ENCODE assay signal across 15 mouse cellular contexts in the genomic region with DNA sequence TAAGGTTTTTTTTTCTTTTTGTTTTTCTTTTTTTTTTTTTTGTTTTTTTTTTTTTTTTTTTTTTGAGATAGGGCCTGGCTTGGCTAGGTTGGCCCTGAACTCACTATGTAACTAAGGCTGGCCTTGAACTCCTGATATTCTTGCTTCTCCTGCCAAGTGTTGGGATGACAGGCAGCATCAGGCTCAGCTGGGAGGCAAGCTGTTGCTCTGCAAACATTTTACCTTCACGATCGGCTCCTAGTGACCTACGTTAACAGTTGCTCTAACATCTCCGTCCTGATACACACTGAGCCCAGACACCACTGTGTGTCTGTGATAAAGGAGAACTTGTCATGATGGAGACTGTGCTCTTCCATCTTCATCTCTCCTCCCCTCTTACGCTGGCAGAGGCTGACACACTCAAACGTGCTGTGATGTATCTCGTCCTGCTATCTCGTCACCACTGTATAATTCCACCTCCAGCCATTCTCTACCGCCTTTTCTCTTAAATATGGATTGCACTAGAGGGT. TPM values are rescaled to one million over a fixed set of nuclear protein-coding genes. Genes with fewer than 3 reads are reported as not detected.
DNase-seq lines count a peak whose midpoint lies in the region; ATAC-seq and TF ChIP-seq lines count a peak whose summit lies in the region.
"Had no signal": no experiment of that assay in that cellular context is flagged by ENCODE, and none has a peak within 500 bp of the region (broad histone marks: within the 10 kb centered on the region; RNA-seq: fewer than 3 reads in every experiment).

No protein-coding gene starts in this region.

- DNase-seq in adrenal gland, adult 2 months = peak; percentile 55
- DNase-seq in adrenal gland, adult 18-20 months (ENCODE audit: low spot score in 2 of 2) = no peak
- peak; percentile 21 for DNase-seq in adrenal gland, postnatal 10 days
- no peak for DNase-seq in forebrain, postnatal 0 days
- DNase-seq in forebrain, embryonic 14.5 days (ENCODE audit: low spot score) = no peak
- no peak for DNase-seq in urinary bladder, postnatal 4 days (ENCODE audit: low spot score in 2 of 2)
- DNase-seq: thymus, adult 2 months had no signal

- TF ChIP-seq CTCF in forebrain, postnatal 0 days (IDR thresholded peaks at IDR 0.05; ENCODE audit: low read depth) = no peak

- WGBS in liver, embryonic 16.5 days (ENCODE audit: insufficient replicate concordance) = 23% methylated on average over 9 of the region's 9 CpGs
- 90% methylated on average over 9 of the region's 9 CpGs for WGBS in forebrain, postnatal 0 days
- WGBS in forebrain, embryonic 14.5 days = 95% methylated on average over 9 of the region's 9 CpGs

- H3K4me3 ChIP-seq in liver, embryonic 16.5 days (ENCODE audit: low read depth, low read length) = no peak overlapping the region
- no peak overlapping the region for H3K4me3 ChIP-seq in forebrain, postnatal 0 days (ENCODE audit: low read depth, low read length)
- no peak overlapping the region for H3K4me3 ChIP-seq in forebrain, embryonic 14.5 days (ENCODE audit: low read depth, low read length)
- H3K4me3 ChIP-seq: layer of hippocampus, adult 2 months; limb, embryonic 12.5 days; midbrain, embryonic 10.5 days; neural tube, embryonic 15.5 days had no signal

- no peaks in the 10 kb centered on the region for H3K9me3 ChIP-seq in liver, embryonic 16.5 days (replicated peaks; ENCODE audit: control insufficient read depth, low read length)
- H3K9me3 ChIP-seq in forebrain, postnatal 0 days (ENCODE audit: low read length) = no peaks in the 10 kb centered on the region
- H3K9me3 ChIP-seq in forebrain, embryonic 14.5 days (replicated peaks; ENCODE audit: control insufficient read depth, low read length) = no peaks in the 10 kb centered on the region
- H3K9me3 ChIP-seq: limb, embryonic 12.5 days; midbrain, embryonic 10.5 days; neural tube, embryonic 15.5 days had no signal

- H3K27me3 ChIP-seq in liver, embryonic 16.5 days (ENCODE audit: control insufficient read depth, insufficient read depth, low read depth, low read length) = no peaks in the 10 kb centered on the region
- no peaks in the 10 kb centered on the region for H3K27me3 ChIP-seq in forebrain, postnatal 0 days (ENCODE audit: insufficient read depth, low read length)
- H3K27me3 ChIP-seq in forebrain, embryonic 14.5 days (replicated peaks; ENCODE audit: control insufficient read depth, insufficient read depth, low read length) = no peaks in the 10 kb centered on the region
- H3K27me3 ChIP-seq: limb, embryonic 12.5 days; neural tube, embryonic 15.5 days had no signal

- H3K27ac ChIP-seq in liver, embryonic 16.5 days (ENCODE audit: low read length) = peak overlapping the region; percentile 71
- H3K27ac ChIP-seq in forebrain, postnatal 0 days (ENCODE audit: low read depth, low read length) = no peak overlapping the region
- no peak overlapping the region for H3K27ac ChIP-seq in forebrain, embryonic 14.5 days (ENCODE audit: low read depth, low read length)
- H3K27ac ChIP-seq: layer of hippocampus, adult 2 months; limb, embryonic 12.5 days; midbrain, embryonic 10.5 days had no signal

- H3K4me1 ChIP-seq in liver, embryonic 16.5 days (ENCODE audit: control insufficient read depth, low read depth, low read length) = peaks cover 18% of the 10 kb centered on the region
- H3K4me1 ChIP-seq in forebrain, postnatal 0 days (ENCODE audit: insufficient read depth) = no peaks in the 10 kb centered on the region
- no peaks in the 10 kb centered on the region for H3K4me1 ChIP-seq in forebrain, embryonic 14.5 days (ENCODE audit: control insufficient read depth, insufficient read depth, low read length)
- H3K4me1 ChIP-seq: limb, embryonic 12.5 days; midbrain, embryonic 10.5 days; neural tube, embryonic 15.5 days had no signal

- H3K4me2 ChIP-seq in liver, embryonic 16.5 days (ENCODE audit: low read depth, low read length) = peak overlapping the region; percentile 18; the same call in 1 of the 2 replicates
- H3K4me2 ChIP-seq in forebrain, postnatal 0 days (ENCODE audit: low read depth) = no peak overlapping the region
- no peak overlapping the region for H3K4me2 ChIP-seq in forebrain, embryonic 14.5 days (ENCODE audit: low read length)
- H3K4me2 ChIP-seq: heart, embryonic 11.5 days; limb, embryonic 12.5 days; neural tube, embryonic 15.5 days had no signal

- ATAC-seq in erythroblast, adult 5-6 weeks (replicated peaks; ENCODE audit: low FRiP score, poor library complexity, severe bottlenecking) = peak; percentile 83
- peak; percentile 94 for ATAC-seq in liver, embryonic 16.5 days (ENCODE audit: low read depth)
- ATAC-seq in forebrain, postnatal 0 days = no peak
- no peak for ATAC-seq in forebrain, embryonic 14.5 days
- ATAC-seq: activated CD4-positive, CD25-positive, alpha-beta regulatory T cell, adult 4 months had no signal

- H3K9ac ChIP-seq in liver, embryonic 16.5 days (ENCODE audit: low read depth, low read length) = no peak overlapping the region; the same call in 1 of the 2 replicates
- no peak overlapping the region for H3K9ac ChIP-seq in forebrain, postnatal 0 days
- H3K9ac ChIP-seq in forebrain, embryonic 14.5 days (ENCODE audit: low read length) = no peak overlapping the region
- H3K9ac ChIP-seq: limb, embryonic 12.5 days; neural tube, embryonic 15.5 days had no signal

- H3K36me3 ChIP-seq in liver, embryonic 16.5 days (ENCODE audit: control insufficient read depth, insufficient read depth) = peaks cover 24% of the 10 kb centered on the region
- peaks cover 4% of the 10 kb centered on the region; the same call in 1 of the 2 replicates for H3K36me3 ChIP-seq in forebrain, postnatal 0 days (ENCODE audit: insufficient read depth)
- peaks cover 29% of the 10 kb centered on the region for H3K36me3 ChIP-seq in forebrain, embryonic 14.5 days (ENCODE audit: control insufficient read depth, insufficient read depth, low read length)

RNA-seq across cellular contexts. Expression of a gene that starts 54.0 kb away (rescaled TPM):
- 10 to 100 TPM; 70.7 to 81.7 TPM for total RNA-seq in adrenal gland, adult 2 months (2021)
- polyA plus RNA-seq in adrenal gland, adult 2 months (2012; rRNA removed) = 6.3 and 8.0 TPM in 2 replicates
- 10 to 100 TPM; 62.6 to 84.1 TPM for total RNA-seq in adrenal gland, adult 18-20 months (2021)
- 10 to 100 TPM; 80.1 to 89.3 TPM for total RNA-seq in adrenal gland, postnatal 10 days (2021)
- 251 and 276 TPM in 2 replicates for total RNA-seq in erythroblast, adult 5-6 weeks (2015; ENCODE audit: low replicate concordance)
- 521 and 575 TPM in 2 replicates for total RNA-seq in erythroblast, adult 5-6 weeks (2017; ENCODE audit: low replicate concordance)
- polyA plus RNA-seq in liver, embryonic 16.5 days (2015; fragmentation: Nextera tagmentation; extraction: Ambion mirVana) = 23.6 and 24.6 TPM in 2 replicates
- total RNA-seq in forebrain, postnatal 0 days (2014; rRNA removed) = 70.5 and 93.6 TPM in 2 replicates
- polyA plus RNA-seq in forebrain, postnatal 0 days (2015; fragmentation: Nextera tagmentation; extraction: Ambion mirVana) = 18.2 and 27.6 TPM in 2 replicates
- 31.1 and 37.1 TPM in 2 replicates for polyA plus RNA-seq in forebrain, embryonic 14.5 days (2014; fragmentation: Nextera tagmentation; extraction: Ambion mirVana)

Comparison
In these comparisons a context has a peak if more than half of its experiments do, and no peak if none do; other contexts are left out.
1. DNase-seq: peak in adrenal gland, adult 2 months (single experiment) and adrenal gland, postnatal 10 days (single experiment); none in adrenal gland, adult 18-20 months (0 of 2), forebrain, postnatal 0 days (single experiment), forebrain, embryonic 14.5 days (single experiment) and urinary bladder, postnatal 4 days (0 of 2).
2. ATAC-seq: peak in erythroblast, adult 5-6 weeks (single experiment) and liver, embryonic 16.5 days (single experiment); none in forebrain, postnatal 0 days (single experiment) and forebrain, embryonic 14.5 days (single experiment).